Mouse (Mus musculus) cerebellum, postnatal 14 days (tissue): ENCODE data around the gene Gm10322.

Experiments used
- DNase-seq, 2 experiments: peaks; one replicate each; pipeline ENCODE4 v3.0.0; 2021; ENCODE audit warnings: mixed read lengths in 2 of 2

Gm10322 gene

GRCm38 (mm10) chr10:59664765-59665164, 48.9 kb downstream of the Gm10322 start:
- no peak for DNase-seq

GRCm38 (mm10) chr10:59665503-59666291, 49.8 kb downstream of the Gm10322 start:
- peak in 1 of 2 experiments; percentile 23 for DNase-seq
